Mouse (Mus musculus): ENCODE results near the gene Map3k3. TPM values are rescaled to one million over a fixed set of nuclear protein-coding genes. Genes with fewer than 3 reads are reported as not detected.

Map3k3 gene
- polyA plus RNA-seq, 2 experiments, result 33.3 to 48.5 TPM

- peaks cover 78% of the 10 kb centered on the region for H3K36me3 ChIP-seq (ENCODE audit: control insufficient read depth, insufficient read depth, low read length)
- H3K4me2 ChIP-seq (replicated peaks; ENCODE audit: low read depth, low read length, severe bottlenecking), result no peak overlapping the region
- H3K9me3 ChIP-seq (ENCODE audit: control insufficient read depth, low read length), result no peaks in the 10 kb centered on the region
- H3K4me3 ChIP-seq (replicated peaks; ENCODE audit: low read length), result no peak overlapping the region
- WGBS, result 87% methylated on average over 8 of the region's 8 CpGs
- TF ChIP-seq POLR2A (IDR thresholded peaks at IDR 0.05; ENCODE audit: borderline replicate concordance, extremely low read depth, insufficient read depth, insufficient read length), result no peak
- ATAC-seq (ENCODE audit: low FRiP score, low read depth) (no peak), DNase-seq (ENCODE audit: low spot score) (no peak)
- no peak overlapping the region for H3K9ac ChIP-seq (ENCODE audit: low read depth, low read length, severe bottlenecking)
- no peaks in the 10 kb centered on the region for H3K4me1 ChIP-seq (ENCODE audit: control insufficient read depth, insufficient read depth, low read length)
- H3K27ac ChIP-seq (replicated peaks; ENCODE audit: low read depth, low read length), result no peak overlapping the region
- no peaks in the 10 kb centered on the region for H3K27me3 ChIP-seq (ENCODE audit: control insufficient read depth, insufficient read depth, low read length)
Measured at GRCm38 (mm10) chr11:106056819-106057491, 27.5 kb upstream of the Map3k3 start.

GRCm38 (mm10) chr11:106058020-106058419, 26.4 kb upstream of the Map3k3 start:
- Histone ChIP-seq H3K27ac (replicated peaks; ENCODE audit: low read depth, low read length) (no peak overlapping the region), H3K9me3 (ENCODE audit: control insufficient read depth, low read length) (no peaks in the 10 kb centered on the region), H3K4me3 (replicated peaks; ENCODE audit: low read length) (no peak overlapping the region), H3K9ac (ENCODE audit: low read depth, low read length, severe bottlenecking) (no peak overlapping the region), H3K36me3 (ENCODE audit: control insufficient read depth, insufficient read depth, low read length) (peaks cover 68% of the 10 kb centered on the region), H3K4me1 (ENCODE audit: control insufficient read depth, insufficient read depth, low read length) (no peaks in the 10 kb centered on the region), H3K4me2 (replicated peaks; ENCODE audit: low read depth, low read length, severe bottlenecking) (no peak overlapping the region), H3K27me3 (ENCODE audit: control insufficient read depth, insufficient read depth, low read length) (no peaks in the 10 kb centered on the region)
- TF ChIP-seq POLR2A (IDR thresholded peaks at IDR 0.05; ENCODE audit: borderline replicate concordance, extremely low read depth, insufficient read depth, insufficient read length), result no peak
- no peak for ATAC-seq (ENCODE audit: low FRiP score, low read depth)
- DNase-seq (ENCODE audit: low spot score), result no peak
- WGBS, result 83% methylated on average over 8 of the region's 8 CpGs

GRCm38 (mm10) chr11:106060549-106060948, 23.9 kb upstream of the Map3k3 start:
- Histone ChIP-seq H3K27ac (replicated peaks; ENCODE audit: low read depth, low read length) (no peak overlapping the region), H3K4me3 (replicated peaks; ENCODE audit: low read length) (no peak overlapping the region), H3K9me3 (ENCODE audit: control insufficient read depth, low read length) (no peaks in the 10 kb centered on the region), H3K4me1 (ENCODE audit: control insufficient read depth, insufficient read depth, low read length) (no peaks in the 10 kb centered on the region), H3K4me2 (replicated peaks; ENCODE audit: low read depth, low read length, severe bottlenecking) (no peak overlapping the region), H3K9ac (ENCODE audit: low read depth, low read length, severe bottlenecking) (no peak overlapping the region), H3K36me3 (ENCODE audit: control insufficient read depth, insufficient read depth, low read length) (peaks cover 42% of the 10 kb centered on the region), H3K27me3 (ENCODE audit: control insufficient read depth, insufficient read depth, low read length) (no peaks in the 10 kb centered on the region)
- 93% methylated on average over 1 of the region's 1 CpGs for WGBS
- no peak for TF ChIP-seq POLR2A (IDR thresholded peaks at IDR 0.05; ENCODE audit: borderline replicate concordance, extremely low read depth, insufficient read depth, insufficient read length)
- no peak for ATAC-seq (ENCODE audit: low FRiP score, low read depth)
- DNase-seq (ENCODE audit: low spot score), result no peak

- WGBS, result 79% methylated on average over 1 of the region's 1 CpGs
- Histone ChIP-seq H3K27ac (replicated peaks; ENCODE audit: low read depth, low read length) (no peak overlapping the region), H3K4me2 (replicated peaks; ENCODE audit: low read depth, low read length, severe bottlenecking) (no peak overlapping the region), H3K9me3 (ENCODE audit: control insufficient read depth, low read length) (no peaks in the 10 kb centered on the region), H3K9ac (ENCODE audit: low read depth, low read length, severe bottlenecking) (no peak overlapping the region), H3K36me3 (ENCODE audit: control insufficient read depth, insufficient read depth, low read length) (peaks cover 35% of the 10 kb centered on the region), H3K4me1 (ENCODE audit: control insufficient read depth, insufficient read depth, low read length) (no peaks in the 10 kb centered on the region), H3K4me3 (replicated peaks; ENCODE audit: low read length) (no peak overlapping the region), H3K27me3 (ENCODE audit: control insufficient read depth, insufficient read depth, low read length) (no peaks in the 10 kb centered on the region)
- DNase-seq (ENCODE audit: low spot score) (no peak), ATAC-seq (ENCODE audit: low FRiP score, low read depth) (no peak)
- TF ChIP-seq POLR2A (IDR thresholded peaks at IDR 0.05; ENCODE audit: borderline replicate concordance, extremely low read depth, insufficient read depth, insufficient read length), result no peak
Measured at GRCm38 (mm10) chr11:106061311-106061710, 23.1 kb upstream of the Map3k3 start.

GRCm38 (mm10) chr11:106063756-106064155, 20.7 kb upstream of the Map3k3 start:
- Histone ChIP-seq H3K9me3 (ENCODE audit: control insufficient read depth, low read length) (no peaks in the 10 kb centered on the region), H3K27ac (replicated peaks; ENCODE audit: low read depth, low read length) (no peak overlapping the region), H3K9ac (ENCODE audit: low read depth, low read length, severe bottlenecking) (no peak overlapping the region), H3K4me2 (replicated peaks; ENCODE audit: low read depth, low read length, severe bottlenecking) (no peak overlapping the region), H3K4me3 (replicated peaks; ENCODE audit: low read length) (no peak overlapping the region), H3K36me3 (ENCODE audit: control insufficient read depth, insufficient read depth, low read length) (peaks cover 12% of the 10 kb centered on the region), H3K4me1 (ENCODE audit: control insufficient read depth, insufficient read depth, low read length) (no peaks in the 10 kb centered on the region; the same call in 1 of the 2 replicates), H3K27me3 (ENCODE audit: control insufficient read depth, insufficient read depth, low read length) (no peaks in the 10 kb centered on the region)
- DNase-seq (ENCODE audit: low spot score) (no peak), ATAC-seq (ENCODE audit: low FRiP score, low read depth) (no peak)
- TF ChIP-seq POLR2A (IDR thresholded peaks at IDR 0.05; ENCODE audit: borderline replicate concordance, extremely low read depth, insufficient read depth, insufficient read length), result no peak
- WGBS, result 85% methylated on average over 5 of the region's 5 CpGs

Data from limb, embryonic 14.5 days (tissue).